Mouse (Mus musculus) bone marrow macrophage, adult 2 months (primary cell): ENCODE data around the gene Lancl1.

Experiments used
- CTCF ChIP-seq: IDR thresholded peaks from 2 replicates; pipeline ENCODE4 v1.5.1; 2012; ENCODE audit warnings: low read depth, mild to moderate bottlenecking, low read length, moderate library complexity
- POLR2A ChIP-seq: IDR thresholded peaks from 2 replicates; pipeline ENCODE4 v1.6.1; 2012; ENCODE audit warnings: mild to moderate bottlenecking, low read depth, low read length, borderline replicate concordance

- no peak for TF ChIP-seq POLR2A
- no peak for TF ChIP-seq CTCF
Measured at GRCm38 (mm10) chr1:67026927-67027511, 11.7 kb downstream of the Lancl1 start.
